Mouse (Mus musculus) midbrain, embryonic 11.5 days (tissue): ENCODE data around the gene Glp2r. TPM values are rescaled to one million over a fixed set of nuclear protein-coding genes. Genes with fewer than 3 reads are reported as not detected.
A peak's percentile ranks its signal among the peaks of the same experiment; 100 is the strongest.

Experiments used
- ATAC-seq: fragments of 200-750 bp; cut with Nextera tagmentation; 2 replicates; pipeline ENCODE4 v1.8.0; 2017; ENCODE audit warnings: moderate TSS enrichment, moderate library complexity; ENCODE audit not compliant: low FRiP score
- DNase-seq: peaks from one replicate; pipeline ENCODE4 v3.0.0; 2015; ENCODE audit warnings: low spot score; ENCODE audit errors: missing footprints
- H3K27ac ChIP-seq: fragments of 300-500 bp; sonication (generic); 2 replicates; pipeline ENCODE4 v1.5.1; 2014; ENCODE audit warnings: low read depth, low read length
- H3K27me3 ChIP-seq: fragments of 300-500 bp; sonication (generic); 2 replicates; pipeline ENCODE4 v1.6.1; 2014; ENCODE audit warnings: mild to moderate bottlenecking, low read length, moderate library complexity, mixed read lengths; ENCODE audit not compliant: control insufficient read depth, insufficient read depth
- H3K36me3 ChIP-seq: fragments of 300-500 bp; sonication (generic); 2 replicates; pipeline ENCODE4 v1.6.1; 2014; ENCODE audit warnings: mild to moderate bottlenecking, low read length, moderate library complexity, mixed read lengths; ENCODE audit not compliant: control insufficient read depth, insufficient read depth
- H3K4me1 ChIP-seq: fragments of 300-500 bp; sonication (generic); 2 replicates; pipeline ENCODE4 v1.6.1; 2014; ENCODE audit warnings: low read length; ENCODE audit not compliant: control insufficient read depth, insufficient read depth
- H3K4me2 ChIP-seq: fragments of 300-500 bp; sonication (generic); 2 replicates; pipeline ENCODE4 v1.6.1; 2014; ENCODE audit warnings: mild to moderate bottlenecking, moderate library complexity
- H3K4me3 ChIP-seq: fragments of 300-500 bp; sonication (generic); 2 replicates; pipeline ENCODE4 v1.5.1; 2014; ENCODE audit warnings: low read depth, low read length
- H3K9ac ChIP-seq: fragments of 300-500 bp; sonication (generic); 2 replicates; pipeline ENCODE4 v1.6.1; 2014; ENCODE audit warnings: low read length
- H3K9me3 ChIP-seq: fragments of 300-500 bp; sonication (generic); 2 replicates; pipeline ENCODE4 v1.6.1; 2016; ENCODE audit warnings: low read length; ENCODE audit not compliant: control insufficient read depth
- WGBS: fragments of 180-500 bp; shearing (Covaris S2); extraction: QIAGEN DNeasy Blood & Tissue Kit; methylation state at CpG from one replicate; pipeline ENCODE4 v1.1.7; 2014; 5-methylcytosine and 5-hydroxymethylcytosine counted together
- polyA plus RNA-seq: library from polyadenylated mRNA; unstranded; fragments of >200 nt; fragmentation: Nextera tagmentation; extraction: Ambion mirVana; gene quantifications from 2 replicates; pipeline ENCODE4 v1.2.1, GENCODE M21; 2014

The Glp2r gene
- polyA plus RNA-seq, 1 experiment from 2014 or later = not detected

- ATAC-seq = no peak
- Histone ChIP-seq H3K4me3 (no peak overlapping the region), H3K27ac (no peak overlapping the region), H3K27me3 (no peaks in the 10 kb centered on the region), H3K36me3 (no peaks in the 10 kb centered on the region), H3K9me3 (no peaks in the 10 kb centered on the region), H3K9ac (no peak overlapping the region), H3K4me2 (no peak overlapping the region), H3K4me1 (no peaks in the 10 kb centered on the region)
- no peak for DNase-seq
- WGBS = 85% methylated on average over 4 of the region's 4 CpGs
These were observed 55.6 kb downstream of the Glp2r start for GRCm38 (mm10) chr11:67715382-67715781.

GRCm38 (mm10) chr11:67712976-67713375, 58.0 kb downstream of the Glp2r start:
- DNase-seq (no peak), ATAC-seq (no peak)
- no peak overlapping the region for H3K4me3 ChIP-seq
- H3K27ac ChIP-seq = no peak overlapping the region
- H3K9me3 ChIP-seq = no peaks in the 10 kb centered on the region
- H3K9ac ChIP-seq = no peak overlapping the region
- H3K36me3 ChIP-seq = no peaks in the 10 kb centered on the region
- H3K4me2 ChIP-seq = no peak overlapping the region
- H3K27me3 ChIP-seq = no peaks in the 10 kb centered on the region
- 91% methylated on average over 4 of the region's 4 CpGs for WGBS
- no peaks in the 10 kb centered on the region for H3K4me1 ChIP-seq

- Histone ChIP-seq H3K27ac (no peak within 1 kb of the TSS), H3K9me3 (no peaks in the 10 kb centered on the region), H3K4me2 (no peak within 1 kb of the TSS), H3K27me3 (no peaks in the 10 kb centered on the region), H3K9ac (no peak within 1 kb of the TSS), H3K4me3 (no peak within 1 kb of the TSS), H3K4me1 (no peaks in the 10 kb centered on the region), H3K36me3 (no peaks in the 10 kb centered on the region)
- ATAC-seq = no peak
- WGBS = 71% methylated on average over 7 of the region's 7 CpGs
- peak; percentile 47 for DNase-seq
These were observed 76.1 kb downstream of the Glp2r start, which contains the start of gene Rcvrn for GRCm38 (mm10) chr11:67694703-67695376. TSS of gene Rcvrn (plus strand) at chr11:67695326.

- 83% methylated on average over 2 of the region's 2 CpGs for WGBS
These were observed 84.8 kb downstream of the Glp2r start for GRCm38 (mm10) chr11:67686109-67686508.

GRCm38 (mm10) chr11:67681871-67682270, 89.1 kb downstream of the Glp2r start:
- H3K36me3 ChIP-seq = no peaks in the 10 kb centered on the region
- no peaks in the 10 kb centered on the region for H3K9me3 ChIP-seq
- H3K9ac ChIP-seq = no peak overlapping the region
- no peaks in the 10 kb centered on the region for H3K4me1 ChIP-seq
- H3K4me2 ChIP-seq = no peak overlapping the region
- H3K27me3 ChIP-seq = no peaks in the 10 kb centered on the region
- DNase-seq (peak; percentile 39), ATAC-seq (no peak)
- no peak overlapping the region for H3K27ac ChIP-seq
- no peak overlapping the region for H3K4me3 ChIP-seq
- 80% methylated on average over 3 of the region's 3 CpGs for WGBS

More at GRCm38 (mm10) chr11:67686109-67686508, 84.8 kb downstream of the Glp2r start:
- no peak overlapping the region for H3K4me3 ChIP-seq
- H3K9ac ChIP-seq = no peak overlapping the region
- H3K4me1 ChIP-seq = no peaks in the 10 kb centered on the region
- no peaks in the 10 kb centered on the region for H3K27me3 ChIP-seq
- H3K9me3 ChIP-seq = no peaks in the 10 kb centered on the region
- ATAC-seq = no peak
- no peaks in the 10 kb centered on the region for H3K36me3 ChIP-seq
- no peak overlapping the region for H3K4me2 ChIP-seq
- DNase-seq = no peak
- H3K27ac ChIP-seq = no peak overlapping the region

GRCm38 (mm10) chr11:67679930-67680329, 91.0 kb downstream of the Glp2r start:
- WGBS = 76% methylated on average over 2 of the region's 2 CpGs
- Histone ChIP-seq H3K4me3 (no peak overlapping the region), H3K27ac (no peak overlapping the region), H3K4me1 (no peaks in the 10 kb centered on the region), H3K9me3 (no peaks in the 10 kb centered on the region), H3K27me3 (no peaks in the 10 kb centered on the region), H3K36me3 (no peaks in the 10 kb centered on the region), H3K4me2 (no peak overlapping the region), H3K9ac (no peak overlapping the region)
- DNase-seq (peak; percentile 19), ATAC-seq (no peak)

- Histone ChIP-seq H3K9me3 (no peaks in the 10 kb centered on the region), H3K36me3 (no peaks in the 10 kb centered on the region), H3K4me3 (no peak overlapping the region), H3K27ac (no peak overlapping the region), H3K4me2 (no peak overlapping the region), H3K4me1 (no peaks in the 10 kb centered on the region), H3K27me3 (no peaks in the 10 kb centered on the region), H3K9ac (no peak overlapping the region)
- DNase-seq (peak; percentile 6), ATAC-seq (no peak)
- 72% methylated on average over 5 of the region's 5 CpGs for WGBS
These were observed 91.7 kb downstream of the Glp2r start for GRCm38 (mm10) chr11:67679300-67679699.

GRCm38 (mm10) chr11:67675562-67676540, 95.1 kb downstream of the Glp2r start:
- H3K9me3 ChIP-seq = no peaks in the 10 kb centered on the region
- no peak overlapping the region for H3K27ac ChIP-seq
- WGBS = 68% methylated on average over 12 of the region's 12 CpGs
- H3K4me2 ChIP-seq = no peak overlapping the region
- no peak overlapping the region for H3K4me3 ChIP-seq
- ATAC-seq = peak; percentile 62; the same call in 1 of the 2 replicates
- H3K9ac ChIP-seq = no peak overlapping the region
- H3K4me1 ChIP-seq = no peaks in the 10 kb centered on the region
- no peaks in the 10 kb centered on the region for H3K36me3 ChIP-seq
- DNase-seq = peak; percentile 96
- H3K27me3 ChIP-seq = no peaks in the 10 kb centered on the region

GRCm38 (mm10) chr11:67672140-67672539, 98.8 kb downstream of the Glp2r start:
- Histone ChIP-seq H3K27me3 (no peaks in the 10 kb centered on the region), H3K27ac (no peak overlapping the region), H3K4me3 (no peak overlapping the region), H3K9me3 (no peaks in the 10 kb centered on the region), H3K9ac (no peak overlapping the region), H3K4me2 (no peak overlapping the region), H3K36me3 (no peaks in the 10 kb centered on the region), H3K4me1 (no peaks in the 10 kb centered on the region)
- ATAC-seq (no peak), DNase-seq (no peak)
- WGBS = 82% methylated on average over 5 of the region's 5 CpGs
